ENCODE assay signal across 8 mouse cellular contexts in genomic region chr1:38628426-38628825, GRCm38 (mm10). TPM values are rescaled to one million over a fixed set of nuclear protein-coding genes. Genes with fewer than 3 reads are reported as not detected.
DNase-seq lines count a peak whose midpoint lies in the region; ATAC-seq and TF ChIP-seq lines count a peak whose summit lies in the region.

No protein-coding gene starts in this region.

- no peaks in the 10 kb centered on the region for H3K9me3 ChIP-seq in lung, postnatal 0 days (ENCODE audit: low read length)
- H3K9me3 ChIP-seq in midbrain, postnatal 0 days (ENCODE audit: low read length) = no peaks in the 10 kb centered on the region

- no peak overlapping the region for H3K4me2 ChIP-seq in lung, postnatal 0 days (replicated peaks; ENCODE audit: low read depth, low read length)
- peak overlapping the region; percentile 89 for H3K4me2 ChIP-seq in midbrain, postnatal 0 days (ENCODE audit: low read depth, low read length, poor library complexity, severe bottlenecking)

- no peak overlapping the region for H3K4me3 ChIP-seq in lung, postnatal 0 days (ENCODE audit: low read depth, low read length)
- H3K4me3 ChIP-seq in midbrain, postnatal 0 days (ENCODE audit: low read depth, low read length) = peak overlapping the region; percentile 86; the same call in 1 of the 2 replicates

- TF ChIP-seq CTCF in lung, postnatal 0 days (IDR thresholded peaks at IDR 0.05) = no peak; the same call in 1 of the 2 replicates
- peak; percentile 39; the same call in 1 of the 2 replicates for TF ChIP-seq CTCF in midbrain, postnatal 0 days (IDR thresholded peaks at IDR 0.05)

- peak; percentile 14 for DNase-seq in gastrocnemius, postnatal 10 days
- no peak for DNase-seq in gastrocnemius, adult 8-10 months (ENCODE audit: low spot score in 2 of 2)
- no peak for DNase-seq in lung, postnatal 0 days (ENCODE audit: low spot score)
- no peak for DNase-seq in lung, postnatal 36 days
- peak; percentile 11 to 17 for DNase-seq in heart, postnatal 10 days
- DNase-seq in midbrain, postnatal 0 days (ENCODE audit: low spot score) = peak; percentile 29
- DNase-seq in thymus, postnatal 25 days = no peak

- intact Hi-C loops in heart, postnatal 10 days (cut with DNase I) = loop anchor here (5.0 kb wide), 1 partner anchor 236 kb away; no protein-coding TSS in a partner anchor

- TF ChIP-seq EP300 in lung, postnatal 0 days (IDR thresholded peaks at IDR 0.05) = no peak

- no peak overlapping the region for H3K9ac ChIP-seq in lung, postnatal 0 days (replicated peaks; ENCODE audit: low read depth)
- H3K9ac ChIP-seq in midbrain, postnatal 0 days (replicated peaks; ENCODE audit: low read length, poor library complexity, severe bottlenecking) = no peak overlapping the region

- no peaks in the 10 kb centered on the region for H3K27me3 ChIP-seq in lung, postnatal 0 days (replicated peaks; ENCODE audit: insufficient read depth, low read length)
- no peaks in the 10 kb centered on the region for H3K27me3 ChIP-seq in midbrain, postnatal 0 days (ENCODE audit: insufficient read depth, low read length)

- peak overlapping the region; percentile 74; the same call in 1 of the 2 replicates for H3K27ac ChIP-seq in lung, postnatal 0 days (ENCODE audit: low read length)
- H3K27ac ChIP-seq in midbrain, postnatal 0 days (ENCODE audit: low read depth, low read length) = peak overlapping the region; percentile 83; the same call in 1 of the 2 replicates

- H3K36me3 ChIP-seq in lung, postnatal 0 days (ENCODE audit: insufficient read depth, low read length) = no peaks in the 10 kb centered on the region
- no peaks in the 10 kb centered on the region for H3K36me3 ChIP-seq in midbrain, postnatal 0 days (ENCODE audit: insufficient read depth, low read length)

- ATAC-seq in lung, postnatal 0 days = no peak
- no peak for ATAC-seq in midbrain, postnatal 0 days (ENCODE audit: low FRiP score)
- ATAC-seq in activated CD4-positive, CD25-positive, alpha-beta regulatory T cell, adult 4 months = no peak

- H3K4me1 ChIP-seq in lung, postnatal 0 days (ENCODE audit: insufficient read depth, low read depth, low read length) = peaks cover 4% of the 10 kb centered on the region; the same call in 1 of the 2 replicates
- peaks cover 8% of the 10 kb centered on the region for H3K4me1 ChIP-seq in midbrain, postnatal 0 days (ENCODE audit: insufficient read depth, low read length)

- 43% methylated on average over 8 of the region's 8 CpGs for WGBS in lung, postnatal 0 days
- WGBS in midbrain, postnatal 0 days = 21% methylated on average over 8 of the region's 8 CpGs

RNA-seq across cellular contexts. Expression of gene Aff3, which starts 36.3 kb away (rescaled TPM):
- 1 to 10 TPM; 5.0 to 7.4 TPM for total RNA-seq in gastrocnemius, postnatal 10 days (2021)
- 1 to 10 TPM; 1.0 to 6.1 (median 1.3) TPM for total RNA-seq in gastrocnemius, adult 8-10 months (2022)
- polyA plus RNA-seq in lung, postnatal 0 days (2015; fragmentation: Nextera tagmentation; extraction: Ambion mirVana) = 5.9 and 6.6 TPM in 2 replicates
- 1 to 10 TPM; 5.2 to 6.9 TPM for total RNA-seq in heart, postnatal 10 days (2021)
- total RNA-seq in midbrain, postnatal 0 days (2014; rRNA removed) = 61.2 and 65.0 TPM in 2 replicates
- 16.5 and 20.6 TPM in 2 replicates for polyA plus RNA-seq in midbrain, postnatal 0 days (2015; fragmentation: Nextera tagmentation; extraction: Ambion mirVana)
- polyA plus RNA-seq in activated CD4-positive, CD25-positive, alpha-beta regulatory T cell, adult 4 months (2017; shearing (Covaris generic)) = 10 to 100 TPM; 15.0 to 18.5 TPM

Comparison
In these comparisons a context has a peak if more than half of its experiments do, and no peak if none do; other contexts are left out.
1. DNase-seq: peak in gastrocnemius, postnatal 10 days (single experiment), heart, postnatal 10 days (2 of 2) and midbrain, postnatal 0 days (single experiment); none in gastrocnemius, adult 8-10 months (0 of 2), lung, postnatal 0 days (single experiment), lung, postnatal 36 days (single experiment) and thymus, postnatal 25 days (single experiment).